Mouse (Mus musculus): ENCODE measurements around the gene Nt5c2. TPM values are rescaled to one million over a fixed set of nuclear protein-coding genes. Genes with fewer than 3 reads are reported as not detected.

Nt5c2 gene
- total RNA-seq, 2 experiments from 2014 or later, result 80.9 to 84.4 TPM

GRCm38 (mm10) chr19:46915406-46916080 lies 99.4 kb downstream of the Nt5c2 start:
- DNase-seq (ENCODE audit: low spot score in 2 of 2), result no peak
- H3K27ac ChIP-seq, result peak overlapping the region; percentile 36; the same call in 1 of the 2 replicates
- H3K4me3 ChIP-seq, result no peak overlapping the region
- TF ChIP-seq CTCF (conservative IDR thresholded peaks at IDR 0.05), result no peak

- peak overlapping the region; percentile 33; the same call in 1 of the 2 replicates for H3K27ac ChIP-seq
- no peak for TF ChIP-seq CTCF (conservative IDR thresholded peaks at IDR 0.05)
- DNase-seq (ENCODE audit: low spot score in 2 of 2), result no peak
- no peak overlapping the region for H3K4me3 ChIP-seq
Measured at GRCm38 (mm10) chr19:46913626-46914025, 101.3 kb downstream of the Nt5c2 start.

- peak overlapping the region; percentile 94; the same call in 1 of the 2 replicates for H3K27ac ChIP-seq
- DNase-seq (ENCODE audit: low spot score in 2 of 2), result no peak
- TF ChIP-seq CTCF (conservative IDR thresholded peaks at IDR 0.05), result no peak
- H3K4me3 ChIP-seq, result no peak overlapping the region
Measured at GRCm38 (mm10) chr19:46911492-46911891, 103.5 kb downstream of the Nt5c2 start.

GRCm38 (mm10) chr19:46908977-46909376 lies 106.0 kb downstream of the Nt5c2 start:
- peak; percentile 50 for TF ChIP-seq CTCF (conservative IDR thresholded peaks at IDR 0.05)
- Histone ChIP-seq H3K4me3 (peak overlapping the region; percentile 0; the same call in 1 of the 2 replicates), H3K27ac (peak overlapping the region; percentile 94)
- peak in 1 of 2 experiments; percentile 50 for DNase-seq (ENCODE audit: low spot score in 2 of 2)

- H3K27ac ChIP-seq, result peak overlapping the region; percentile 94
- no peak for TF ChIP-seq CTCF (conservative IDR thresholded peaks at IDR 0.05)
- no peak for DNase-seq (ENCODE audit: low spot score in 2 of 2)
- H3K4me3 ChIP-seq, result no peak overlapping the region
Measured at GRCm38 (mm10) chr19:46908207-46908606, 106.7 kb downstream of the Nt5c2 start.

- no peak for TF ChIP-seq CTCF (conservative IDR thresholded peaks at IDR 0.05)
- Histone ChIP-seq H3K27ac (peak overlapping the region; percentile 94), H3K4me3 (no peak overlapping the region)
- DNase-seq (ENCODE audit: low spot score in 2 of 2), result no peak
Measured at GRCm38 (mm10) chr19:46905971-46906370, 109.0 kb downstream of the Nt5c2 start.

- Histone ChIP-seq H3K27ac (peak overlapping the region; percentile 94), H3K4me3 (no peak overlapping the region)
- no peak for TF ChIP-seq CTCF (conservative IDR thresholded peaks at IDR 0.05)
- no peak for DNase-seq (ENCODE audit: low spot score in 2 of 2)
Measured at GRCm38 (mm10) chr19:46905383-46905782, 109.6 kb downstream of the Nt5c2 start.

- DNase-seq (ENCODE audit: low spot score in 2 of 2), result no peak
- TF ChIP-seq CTCF (conservative IDR thresholded peaks at IDR 0.05), result no peak
- Histone ChIP-seq H3K4me3 (no peak overlapping the region), H3K27ac (peak overlapping the region; percentile 94)
Measured at GRCm38 (mm10) chr19:46904907-46905306, 110.0 kb downstream of the Nt5c2 start.

GRCm38 (mm10) chr19:46903379-46903778 lies 111.6 kb downstream of the Nt5c2 start:
- H3K4me3 ChIP-seq, result no peak overlapping the region
- TF ChIP-seq CTCF (conservative IDR thresholded peaks at IDR 0.05), result no peak
- no peak for DNase-seq (ENCODE audit: low spot score in 2 of 2)
- H3K27ac ChIP-seq, result peak overlapping the region; percentile 25; the same call in 1 of the 2 replicates

GRCm38 (mm10) chr19:46901323-46901722 lies 113.6 kb downstream of the Nt5c2 start:
- Histone ChIP-seq H3K4me3 (no peak overlapping the region), H3K27ac (peak overlapping the region; percentile 49; the same call in 1 of the 2 replicates)
- TF ChIP-seq CTCF (conservative IDR thresholded peaks at IDR 0.05), result no peak
- DNase-seq (ENCODE audit: low spot score in 2 of 2), result no peak

- Histone ChIP-seq H3K27ac (peak overlapping the region; percentile 49; the same call in 1 of the 2 replicates), H3K4me3 (no peak overlapping the region)
- TF ChIP-seq CTCF (conservative IDR thresholded peaks at IDR 0.05), result no peak
- no peak for DNase-seq (ENCODE audit: low spot score in 2 of 2)
Measured at GRCm38 (mm10) chr19:46900786-46901185, 114.2 kb downstream of the Nt5c2 start.

- DNase-seq (ENCODE audit: low spot score in 2 of 2), result no peak
- Histone ChIP-seq H3K27ac (peak overlapping the region; percentile 68), H3K4me3 (no peak overlapping the region)
- no peak for TF ChIP-seq CTCF (conservative IDR thresholded peaks at IDR 0.05)
Measured at GRCm38 (mm10) chr19:46899871-46900270, 115.1 kb downstream of the Nt5c2 start.

GRCm38 (mm10) chr19:46899306-46899705 lies 115.6 kb downstream of the Nt5c2 start:
- no peak for TF ChIP-seq CTCF (conservative IDR thresholded peaks at IDR 0.05)
- peak overlapping the region; percentile 68 for H3K27ac ChIP-seq
- no peak for DNase-seq (ENCODE audit: low spot score in 2 of 2)
- H3K4me3 ChIP-seq, result no peak overlapping the region

- Histone ChIP-seq H3K27ac (peak overlapping the region; percentile 9; the same call in 1 of the 2 replicates), H3K4me3 (no peak overlapping the region)
- DNase-seq (ENCODE audit: low spot score in 2 of 2), result no peak
- no peak for TF ChIP-seq CTCF (conservative IDR thresholded peaks at IDR 0.05)
Measured at GRCm38 (mm10) chr19:46898222-46898621, 116.7 kb downstream of the Nt5c2 start.
